Mouse (Mus musculus) testis, adult 2 months (tissue): Measurements from ENCODE around the gene Atp6v1f.

Experiments used
- CTCF ChIP-seq: fragments of 200-500 bp; IDR thresholded peaks from 2 replicates; pipeline ENCODE4 v1.5.1; 2012; ENCODE audit warnings: low read depth, mild to moderate bottlenecking, inconsistent platforms, low read length, moderate library complexity; ENCODE audit not compliant: control insufficient read depth, insufficient read depth, insufficient replicate concordance
- POLR2A ChIP-seq: fragments of 200-500 bp; IDR thresholded peaks from 2 replicates; pipeline ENCODE4 v1.6.1; 2012; ENCODE audit warnings: low read depth, mild to moderate bottlenecking, inconsistent platforms, low read length, moderate library complexity; ENCODE audit not compliant: control insufficient read depth

- TF ChIP-seq CTCF (no peak), POLR2A (no peak)
Measured at GRCm38 (mm10) chr6:29439789-29440188, 27.7 kb upstream of the Atp6v1f start.
